Mouse (Mus musculus) hematopoietic multipotent progenitor cell, adult 10-12 weeks (in vitro differentiated cells): ENCODE results near the gene Atp6v1c2. TPM values are rescaled to one million over a fixed set of nuclear protein-coding genes. Genes with fewer than 3 reads are reported as not detected.

Source experiments
- polyA plus RNA-seq: library from polyadenylated mRNA; stranded (reverse); fragments of >175 nt; gene quantifications from 2 replicates; pipeline ENCODE4 v1.2.3, GENCODE M21; 2012; ENCODE audit warnings: low replicate concordance

The Atp6v1c2 gene
- 0.15 TPM in 1 of 2 replicates, not detected in the other for polyA plus RNA-seq

DNA sequence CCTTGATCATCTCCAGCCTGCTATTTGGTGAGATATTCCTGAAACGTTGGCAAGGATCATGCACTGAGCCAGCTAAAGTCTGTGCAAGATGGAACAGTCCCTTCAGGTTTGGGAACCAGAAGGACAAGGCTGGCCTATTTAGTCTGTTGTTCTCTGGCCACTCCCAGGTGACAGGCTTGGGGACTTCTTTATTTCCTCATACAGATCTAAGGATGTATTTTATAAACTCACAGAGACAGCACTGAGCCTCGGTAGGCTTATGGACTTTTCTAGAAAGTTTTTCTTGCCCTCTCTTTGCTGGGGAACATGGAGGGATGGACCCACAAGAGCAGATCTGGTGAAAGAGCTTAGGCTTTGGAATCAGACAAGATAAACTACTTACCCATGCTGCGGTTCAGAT lies at the start of gene Atp6v1c2:
Gene Atp6v1c2 (minus strand): TSS at position 101 of the 400 bp plus-strand sequence.

DNA sequence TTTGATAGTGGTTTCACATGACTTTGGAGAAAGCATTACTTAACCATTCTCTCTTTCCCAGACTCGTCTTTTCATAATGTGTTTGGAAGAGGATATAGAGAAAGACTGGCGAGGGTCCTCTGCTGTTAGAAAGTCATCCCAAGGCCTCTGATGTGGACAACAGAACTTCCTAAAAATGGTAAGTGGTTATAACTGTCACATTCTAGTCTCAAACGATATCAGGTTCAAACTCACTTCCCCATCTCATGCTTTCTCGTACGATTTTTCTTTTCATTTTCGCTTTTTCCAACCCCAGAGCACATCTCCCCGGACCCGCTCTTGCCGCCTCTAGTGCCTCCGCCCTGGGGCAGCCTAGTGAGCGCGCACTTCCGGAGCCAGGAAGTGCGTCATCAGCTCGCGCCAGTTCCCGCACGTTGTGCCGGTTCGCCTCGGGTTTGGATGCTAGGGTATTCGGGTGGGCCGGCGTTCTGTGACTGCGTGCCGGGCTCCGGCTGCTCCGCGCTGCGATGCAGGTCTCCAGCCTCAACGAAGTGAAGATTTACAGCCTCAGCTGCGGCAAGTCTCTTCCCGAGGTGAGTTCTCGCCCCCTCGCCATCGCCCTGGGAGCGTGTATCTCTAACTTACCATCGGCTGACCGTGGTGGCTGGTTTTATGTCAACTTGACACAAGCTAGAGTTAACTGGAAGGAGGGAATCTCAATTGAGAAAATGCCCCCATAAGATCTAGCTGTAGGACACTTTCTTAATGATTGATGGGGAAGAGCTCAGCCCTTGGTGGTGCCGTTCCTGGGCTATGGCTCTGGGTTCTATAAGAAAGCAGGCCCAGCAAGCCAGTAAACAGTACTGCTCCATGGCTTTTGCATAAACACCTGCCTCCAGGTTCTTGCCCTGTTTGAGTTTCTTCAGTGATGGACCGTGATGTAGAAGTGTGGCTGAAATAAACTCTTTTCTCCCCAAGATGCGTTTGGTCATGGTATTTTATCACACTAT lies 19.2 kb upstream of the Atp6v1c2 start, which contains the start of gene Nol10:
Gene Nol10 (plus strand): TSS at position 411 of the 989 bp plus-strand sequence.

DNA sequence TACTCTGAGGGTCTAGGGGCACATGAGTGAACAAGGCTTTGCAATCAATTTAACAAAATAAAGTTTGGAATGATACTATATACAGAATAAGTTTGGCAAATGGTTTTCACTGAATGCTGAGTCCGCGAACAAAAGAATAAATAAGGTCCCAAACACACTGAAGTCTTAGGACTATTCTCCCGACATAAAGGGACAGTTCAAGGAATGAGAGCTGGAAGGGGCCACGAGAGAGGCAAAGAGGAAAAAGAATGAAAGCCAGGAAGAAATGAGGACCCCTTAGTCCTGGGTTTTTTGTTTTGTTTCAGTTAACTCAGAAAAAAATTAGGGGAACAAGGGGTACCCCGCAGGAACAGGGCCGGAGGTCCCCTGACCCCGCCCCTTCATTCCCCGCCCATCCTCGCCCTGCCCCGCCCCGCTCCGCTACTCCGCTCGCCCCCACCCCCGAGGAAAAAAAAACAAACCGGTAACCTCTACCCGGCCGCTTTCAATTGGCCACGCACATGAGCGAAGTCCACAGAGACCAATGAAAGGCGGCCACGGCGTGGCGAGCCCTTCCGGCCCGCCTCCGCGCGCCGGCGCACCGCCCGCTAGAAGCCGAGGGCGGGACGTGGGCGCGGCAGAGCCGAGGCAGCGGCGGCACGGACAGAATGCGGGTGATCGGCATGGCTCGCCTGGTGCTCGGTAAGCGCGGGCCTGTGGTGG lies 63.0 kb downstream of the Atp6v1c2 start, which contains the start of gene Pdia6:
Gene Pdia6 (plus strand): TSS at position 575 of the 702 bp plus-strand sequence.

Other genes with a start within 250 kb of the Atp6v1c2 start
- gene Kcnf1, start 152.5 kb downstream of the Atp6v1c2 start, polyA plus RNA-seq, result 0.49 and 0.57 TPM in 2 replicates
- 8.6 and 35.6 TPM in 2 replicates for gene Pdia6, start 62.8 kb downstream of the Atp6v1c2 start, polyA plus RNA-seq
- gene Nol10, start 19.1 kb upstream of the Atp6v1c2 start, polyA plus RNA-seq, result 1.1 and 6.2 TPM in 2 replicates
- 25.7 and 26.3 TPM in 2 replicates for gene Odc1, start 215.4 kb upstream of the Atp6v1c2 start, polyA plus RNA-seq